Mouse (Mus musculus) brain, embryonic 14.5 days (tissue): Measurements from ENCODE around the gene Wipf2.

Source experiments
- CTCF ChIP-seq: fragments of 200-500 bp; IDR thresholded peaks from 2 replicates; pipeline ENCODE4 v1.5.1; 2012; ENCODE audit warnings: inconsistent platforms, mild to moderate bottlenecking, moderate library complexity, borderline replicate concordance; ENCODE audit not compliant: insufficient read depth, insufficient read length; ENCODE audit errors: extremely low read depth
- POLR2A ChIP-seq: fragments of 200-500 bp; IDR thresholded peaks from 2 replicates; pipeline ENCODE4 v1.6.1; 2012; ENCODE audit warnings: mild to moderate bottlenecking, inconsistent platforms, borderline replicate concordance; ENCODE audit not compliant: poor library complexity, insufficient read depth, insufficient read length, severe bottlenecking; ENCODE audit errors: extremely low read depth

DNA sequence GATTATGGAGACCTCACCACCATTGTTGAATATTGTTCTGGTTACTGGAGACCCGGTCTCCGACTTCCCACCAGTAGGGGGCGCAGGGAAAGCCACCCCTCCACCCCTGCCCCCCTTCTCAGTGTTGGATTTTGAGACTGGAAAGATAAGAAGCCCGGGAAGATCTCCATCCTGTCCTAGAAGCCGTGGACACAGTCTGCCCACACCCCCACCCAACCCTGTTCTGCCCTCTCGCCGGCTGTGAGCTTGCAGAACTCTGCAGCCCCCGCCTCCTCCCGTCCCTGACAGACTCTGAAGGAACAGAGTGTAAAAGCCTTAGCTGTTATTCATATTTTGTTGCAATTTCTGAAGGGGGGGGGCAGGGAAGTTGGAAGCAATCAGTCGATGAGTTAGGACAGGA is 90.9 kb downstream of the Wipf2 start:
- TF ChIP-seq POLR2A, result no peak
- peak; percentile 84 for TF ChIP-seq CTCF
